Mouse (Mus musculus) skeletal muscle tissue, adult 2 months (tissue): ENCODE data around the gene Hcrtr1.
A peak's percentile ranks its signal among the peaks of the same experiment; 100 is the strongest.

Source experiments
- DNase-seq: peaks from one replicate; pipeline ENCODE4 v3.0.0-alpha.2; 2012; ENCODE audit warnings: low read depth, low spot score

Gene Hcrtr1

GRCm38 (mm10) chr4:130139214-130139492 lies at the start of gene Hcrtr1:
TSS of gene Hcrtr1 (minus strand) at chr4:130139359.
- no peak for DNase-seq

DNA sequence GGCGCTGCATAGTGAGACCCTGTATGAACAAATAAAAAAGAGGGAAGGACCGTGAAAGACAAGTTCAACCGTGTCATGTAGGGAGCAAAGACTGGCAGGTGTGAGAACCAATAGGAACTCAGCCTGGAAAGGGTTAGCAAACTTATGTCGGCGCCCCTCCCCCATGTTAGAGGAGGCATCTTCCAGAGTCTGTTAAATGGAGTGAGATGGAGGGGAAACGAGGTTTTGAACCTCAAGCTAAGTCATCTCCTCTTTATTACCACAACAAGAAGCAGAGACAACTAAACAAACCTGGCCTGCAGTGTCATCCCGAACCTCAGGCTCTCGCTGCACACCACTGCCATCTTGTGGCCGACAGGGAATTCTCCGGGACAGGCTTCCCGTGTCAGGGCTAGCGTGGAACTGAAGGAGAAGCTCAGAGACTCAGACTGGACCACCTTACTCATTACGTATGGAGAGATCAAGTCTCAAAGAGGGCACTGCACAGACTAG lies 49.7 kb upstream of the Hcrtr1 start:
- DNase-seq, result peak; percentile 69

DNA sequence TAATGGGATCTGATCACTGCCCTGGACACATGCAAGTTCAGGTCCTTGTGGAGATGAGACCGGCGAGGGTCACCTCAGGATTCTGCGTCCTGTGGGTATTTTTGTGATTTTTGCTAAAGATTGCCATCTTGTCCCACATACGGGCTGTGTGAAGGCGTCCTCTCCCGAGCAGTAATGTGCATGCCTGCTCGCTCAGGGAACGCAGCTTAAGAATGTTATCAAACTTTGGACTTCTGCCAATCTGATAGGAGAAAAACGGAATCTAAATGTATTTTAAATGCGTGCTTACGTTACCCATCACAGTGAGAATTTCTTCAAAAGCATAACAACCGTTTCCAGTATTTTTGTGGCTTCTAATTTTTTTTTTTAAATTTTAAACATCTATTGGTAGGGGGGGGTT lies 47.7 kb upstream of the Hcrtr1 start:
- DNase-seq, result no peak

DNA sequence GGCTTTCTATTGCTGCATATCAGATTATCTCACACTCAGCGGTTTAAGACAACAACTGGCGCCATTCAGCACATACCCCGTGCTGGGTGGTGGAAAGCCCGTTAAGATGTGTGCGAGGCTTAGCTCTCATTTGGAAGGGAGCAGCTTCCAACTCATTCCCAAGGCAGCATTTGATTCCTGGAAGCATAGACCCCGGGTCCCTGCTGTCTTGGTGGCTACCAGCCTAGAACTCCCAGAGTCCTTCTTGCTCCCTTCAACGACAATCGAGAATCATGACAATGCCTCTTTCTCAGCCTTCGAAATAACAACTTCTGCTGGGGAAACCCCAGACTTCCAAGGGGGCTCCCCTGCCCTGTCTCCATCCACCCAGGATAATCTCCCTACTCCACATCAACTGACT lies 47.3 kb upstream of the Hcrtr1 start:
- no peak for DNase-seq

GRCm38 (mm10) chr4:130183879-130184278 lies 44.7 kb upstream of the Hcrtr1 start:
- no peak for DNase-seq

DNA sequence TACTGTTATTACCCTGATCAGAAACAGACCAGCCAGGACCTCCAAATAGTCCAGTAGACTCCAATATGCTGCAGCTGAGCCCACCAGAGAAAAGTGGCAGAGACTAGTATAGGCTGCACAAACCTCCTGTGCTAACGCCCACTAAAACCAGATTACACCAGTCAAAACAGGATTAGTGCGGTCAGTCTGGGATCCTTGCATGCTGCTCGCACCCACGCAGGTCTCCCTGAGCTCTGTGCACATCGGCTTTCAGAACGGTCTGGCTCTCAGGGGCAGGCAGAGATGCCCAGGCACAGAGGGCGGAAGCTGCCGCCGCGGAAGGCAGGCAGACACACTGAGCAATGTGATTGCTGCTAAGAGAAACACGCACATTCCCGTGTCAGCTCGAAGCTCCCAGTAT lies 43.9 kb upstream of the Hcrtr1 start:
- no peak for DNase-seq

DNA sequence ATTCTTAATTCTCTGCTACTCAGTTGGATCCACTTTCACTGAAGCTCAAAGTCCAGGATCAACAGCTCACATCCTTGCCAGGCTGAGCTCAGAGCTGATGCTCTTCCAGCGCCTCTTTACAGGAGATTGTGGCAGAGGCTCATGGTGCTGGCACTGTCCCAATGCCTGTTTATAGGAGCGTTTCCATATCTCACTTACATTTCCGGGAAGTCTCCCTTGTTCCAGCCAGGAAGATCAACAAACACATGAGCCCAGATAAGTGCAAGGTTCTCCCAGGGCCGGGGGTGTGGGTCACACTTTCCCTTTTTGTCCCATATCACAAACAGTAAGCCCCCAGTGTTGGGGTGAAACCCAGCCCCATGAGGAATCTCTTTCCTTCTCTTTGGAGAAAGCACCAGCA lies 42.7 kb upstream of the Hcrtr1 start:
- no peak for DNase-seq

DNA sequence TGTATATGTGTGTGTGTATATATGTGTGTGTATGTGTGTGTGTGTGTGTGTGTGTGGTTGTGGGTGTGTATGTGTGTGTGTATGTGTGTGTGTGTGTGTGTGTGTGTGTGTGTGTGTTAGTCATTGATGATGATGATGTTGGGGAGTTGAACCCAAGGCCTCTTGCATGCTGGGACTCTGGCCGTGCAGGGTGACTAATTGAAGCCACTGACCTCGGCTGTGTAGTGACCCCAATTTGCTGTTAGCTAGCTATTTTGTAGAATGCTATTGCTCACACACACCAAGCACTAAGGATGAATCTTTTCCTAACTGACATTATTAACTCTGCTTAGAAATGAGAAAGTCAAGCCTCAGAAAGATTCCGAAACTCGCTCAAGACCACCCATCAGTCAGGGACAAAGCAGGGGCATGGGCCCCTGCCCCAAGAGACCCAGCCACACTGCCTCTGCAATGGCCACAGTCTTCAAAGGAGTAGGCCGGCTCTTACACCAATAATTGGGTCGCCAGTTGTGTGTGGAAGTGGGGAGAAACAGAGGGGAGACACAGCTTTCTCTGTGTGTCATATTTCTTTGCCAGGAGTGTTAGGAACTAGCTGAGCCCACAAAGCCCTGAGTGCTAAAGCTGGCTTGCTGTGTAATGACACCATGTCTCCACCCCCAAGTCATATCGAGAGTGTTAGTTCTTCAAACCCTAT lies 41.9 kb upstream of the Hcrtr1 start:
- DNase-seq, result no peak

GRCm38 (mm10) chr4:130179876-130180275 lies 40.7 kb upstream of the Hcrtr1 start:
- DNase-seq, result no peak

DNA sequence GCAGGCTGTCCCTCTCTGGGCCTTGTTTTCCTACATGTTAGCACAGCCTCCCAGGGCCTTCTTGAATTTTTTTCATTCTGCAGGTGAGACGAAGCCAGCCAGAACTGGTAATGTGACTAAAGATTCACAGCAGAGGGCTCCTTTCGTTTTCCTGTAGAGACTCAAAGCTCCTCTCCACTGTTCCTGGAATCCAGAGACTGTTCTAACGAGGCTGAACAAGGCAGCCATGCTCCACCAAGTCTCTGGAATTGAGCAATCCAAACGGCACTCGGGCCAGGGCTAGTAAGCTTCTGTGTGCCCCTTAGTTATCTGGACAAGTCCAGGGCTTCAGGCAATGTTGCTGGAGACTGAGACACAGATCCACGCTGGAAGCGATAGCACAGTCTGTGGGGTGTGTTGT lies 38.4 kb upstream of the Hcrtr1 start:
- no peak for DNase-seq

GRCm38 (mm10) chr4:130177087-130177486 lies 37.9 kb upstream of the Hcrtr1 start:
- DNase-seq, result no peak

GRCm38 (mm10) chr4:130176156-130176720 lies 37.1 kb upstream of the Hcrtr1 start:
- no peak for DNase-seq

DNA sequence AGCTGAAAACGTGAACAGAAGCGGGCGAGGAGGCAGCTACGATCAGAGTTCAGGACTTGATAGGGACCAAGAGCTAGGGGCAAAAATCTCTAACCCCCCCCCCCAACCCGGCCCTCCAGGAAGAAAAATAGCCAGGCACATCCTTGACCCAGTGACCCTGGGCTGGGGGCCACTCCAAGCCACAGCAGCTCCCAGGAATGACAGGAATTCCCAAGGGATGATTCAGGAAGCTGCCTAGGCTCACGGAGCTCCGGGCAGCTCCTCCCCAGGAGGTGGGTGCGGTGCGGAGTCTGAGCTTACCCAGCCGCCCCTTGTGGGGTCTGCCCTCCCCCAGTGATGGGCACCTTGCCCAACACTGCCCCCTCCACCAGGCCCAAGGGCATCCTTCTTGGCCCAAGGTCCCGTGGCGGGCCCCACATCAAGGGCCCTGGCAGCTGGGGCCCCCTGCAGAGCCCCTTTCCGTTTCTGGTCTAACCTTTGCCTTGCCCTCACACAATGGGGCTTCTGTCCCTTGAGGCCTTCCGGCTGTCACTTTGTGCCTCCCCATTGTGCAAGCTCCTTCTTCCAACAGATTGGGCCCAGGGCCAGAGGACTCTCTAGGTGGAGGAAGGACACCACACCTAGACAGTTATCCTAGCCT lies 36.0 kb upstream of the Hcrtr1 start, which contains the start of gene Tinagl1:
Tinagl1 (minus strand) TSS at position 51 of the 640 bp plus-strand sequence.
- DNase-seq, result no peak

DNA sequence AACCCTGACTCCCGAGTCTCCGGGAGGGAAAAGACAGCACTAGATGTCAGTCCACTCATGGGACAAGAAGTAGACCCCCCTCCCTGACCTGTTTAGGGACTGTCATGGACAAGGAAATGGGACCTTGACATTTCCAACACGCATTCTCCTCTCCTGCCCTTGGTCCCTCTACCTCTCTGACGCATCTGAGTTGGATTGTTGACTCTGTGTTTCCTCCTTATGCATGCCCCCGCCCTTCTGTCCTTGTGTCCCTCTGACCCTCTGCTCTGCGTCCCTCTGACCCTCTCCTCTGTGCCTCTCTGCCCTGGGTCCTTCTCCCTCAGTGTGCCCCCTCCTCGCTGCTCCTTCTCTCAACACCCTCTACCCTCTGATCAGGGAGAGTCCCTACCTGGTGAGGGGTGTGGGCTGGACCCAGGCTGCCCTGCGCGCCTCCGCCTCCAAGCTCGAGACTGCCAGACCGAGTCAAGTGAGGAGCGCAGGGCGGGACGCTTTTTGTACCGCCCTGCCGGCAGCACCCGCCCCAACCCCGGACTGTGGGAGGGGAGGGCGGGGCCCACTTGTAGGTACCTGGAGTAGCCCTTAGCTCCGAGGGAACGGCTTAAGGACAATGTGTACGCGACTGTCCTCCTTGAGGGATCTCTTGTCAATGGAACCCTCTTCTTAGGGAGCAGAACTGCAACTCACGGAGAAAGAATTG lies 35.3 kb upstream of the Hcrtr1 start:
- DNase-seq, result no peak

GRCm38 (mm10) chr4:130173911-130174311 lies 34.8 kb upstream of the Hcrtr1 start:
- no peak for DNase-seq

DNA sequence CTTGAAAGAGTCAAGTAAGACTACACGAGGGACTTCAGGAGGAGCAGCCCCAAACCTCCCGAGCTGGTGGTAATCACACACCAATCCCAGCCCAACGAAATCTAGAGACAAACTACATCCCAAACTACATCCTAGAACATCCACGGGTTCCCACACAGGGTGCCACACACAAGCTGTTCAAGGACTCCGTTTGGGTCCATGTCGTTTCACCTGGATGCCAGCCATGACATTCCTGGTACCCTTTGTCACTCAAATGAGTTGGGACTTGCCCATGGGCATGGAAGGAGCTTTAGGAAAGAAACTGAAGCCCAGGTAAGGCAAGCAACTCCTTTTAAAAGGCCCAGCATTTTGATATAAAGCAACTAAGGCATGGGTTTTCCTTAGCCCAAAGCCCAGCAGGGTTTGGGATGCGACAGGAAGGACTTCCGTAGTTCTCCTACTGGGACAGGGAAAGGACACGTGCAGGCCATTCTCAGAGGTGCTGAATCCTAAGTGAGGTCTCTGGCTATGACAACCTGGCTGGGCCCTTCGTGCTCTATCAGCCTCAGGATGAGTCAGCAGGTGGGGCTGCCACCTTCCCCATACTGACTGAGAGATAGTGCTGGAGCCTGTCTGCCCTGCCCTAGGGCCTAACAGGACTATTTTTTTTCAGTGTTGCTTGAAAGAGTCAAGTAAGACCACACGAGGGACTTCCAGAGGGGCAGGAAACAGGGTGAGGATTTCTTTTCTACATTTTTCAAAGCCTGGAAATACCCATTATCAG lies 34.1 kb upstream of the Hcrtr1 start:
- DNase-seq, result no peak

DNA sequence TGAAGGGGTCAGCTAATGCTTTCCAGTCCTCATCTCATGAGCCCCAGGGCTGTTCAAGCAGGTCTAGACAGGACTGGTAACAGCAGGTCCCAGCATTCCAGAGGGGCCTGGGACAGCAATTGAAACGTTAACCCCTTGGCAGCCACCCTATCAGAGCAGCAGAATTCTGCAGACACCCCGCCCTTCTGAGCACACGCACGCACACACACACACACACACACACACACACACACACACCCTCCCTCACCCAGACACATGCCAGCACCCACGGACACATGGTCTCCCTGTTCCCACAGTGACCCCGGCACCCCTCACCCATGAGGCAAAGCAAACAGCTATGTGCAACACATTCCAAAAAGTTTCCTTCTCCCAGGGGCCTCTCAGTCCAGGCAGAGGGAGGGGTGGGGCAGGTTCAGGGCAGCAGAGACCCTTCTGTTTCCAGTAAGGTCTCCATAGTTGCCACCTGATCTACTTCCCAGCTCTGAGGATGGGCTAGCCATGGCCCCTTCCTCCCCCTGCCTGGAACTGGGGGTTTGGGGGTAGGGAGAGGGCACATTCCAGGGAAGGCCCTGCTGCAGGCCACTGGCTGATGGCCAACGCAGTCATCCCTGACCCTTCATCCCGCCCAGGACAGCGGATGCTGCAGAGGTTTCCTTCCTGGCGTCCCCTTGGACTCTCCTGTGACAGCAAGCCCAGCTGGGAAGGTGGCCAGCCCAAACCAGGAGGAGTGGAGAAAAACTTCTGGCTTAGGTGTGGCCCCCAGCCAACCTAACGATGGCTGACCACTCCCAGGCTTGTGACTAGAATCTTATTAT lies 33.0 kb upstream of the Hcrtr1 start:
- peak; percentile 42 for DNase-seq

- no peak for DNase-seq
Measured at GRCm38 (mm10) chr4:130170362-130170761, 31.2 kb upstream of the Hcrtr1 start.

DNA sequence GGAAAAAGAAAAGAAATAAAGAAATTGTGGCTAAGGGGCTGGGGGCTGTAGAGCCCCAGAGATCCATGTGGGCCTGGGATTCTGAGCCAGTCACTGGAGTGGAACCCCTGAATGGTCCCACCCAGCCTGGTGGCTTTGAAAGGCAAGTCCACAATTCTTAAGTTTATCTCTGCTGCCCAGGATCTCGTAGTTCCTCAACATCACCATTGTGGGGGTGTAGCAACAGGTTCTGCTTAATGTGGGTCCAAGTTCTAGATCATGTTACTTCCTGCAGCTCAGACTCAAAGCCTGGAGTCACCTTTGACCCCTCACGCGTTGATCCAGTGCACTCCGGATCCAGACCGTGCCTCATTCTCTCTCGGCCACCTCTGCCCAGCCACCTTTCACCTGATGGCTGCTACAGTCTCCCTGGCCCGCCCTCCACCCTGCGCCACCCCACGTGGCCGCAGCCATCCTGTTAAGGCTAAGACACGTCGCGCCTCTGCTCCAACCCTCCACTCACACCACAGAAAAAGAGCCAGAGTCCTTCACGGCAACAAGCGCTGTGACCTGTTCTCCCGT lies 30.3 kb upstream of the Hcrtr1 start:
- no peak for DNase-seq
